Mouse (Mus musculus): Measurements from ENCODE around the gene Nck2.

DNA sequence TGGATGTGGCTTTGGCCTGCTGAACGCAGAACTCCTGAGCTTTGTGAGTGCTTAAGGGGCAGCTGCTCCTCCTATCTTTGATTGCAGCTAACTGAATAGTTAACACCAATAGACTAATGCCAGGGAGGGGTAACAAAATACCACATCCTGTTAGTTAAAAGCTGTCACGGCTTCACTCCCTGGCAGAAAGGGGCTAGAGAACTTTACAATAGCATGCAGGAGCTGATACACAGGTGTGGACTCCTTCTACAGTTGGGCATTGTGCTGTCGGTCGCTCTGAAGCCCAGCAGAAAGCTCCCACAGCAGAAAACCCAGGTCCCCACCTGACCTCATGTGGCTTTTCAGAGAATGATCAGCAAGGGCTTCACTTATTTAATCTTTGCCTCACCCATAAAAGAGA lies 98.0 kb downstream of the Nck2 start:
- TF ChIP-seq POLR2A (IDR thresholded peaks at IDR 0.05; ENCODE audit: control insufficient read depth, extremely low read depth, insufficient read depth, low read length, poor library complexity) (no peak), CTCF (IDR thresholded peaks at IDR 0.05; ENCODE audit: borderline replicate concordance, control insufficient read depth, extremely low read depth, insufficient read depth, low read length, poor library complexity) (no peak)
